Mouse (Mus musculus): Measurements from ENCODE around the gene Tjp2. TPM values are rescaled to one million over a fixed set of nuclear protein-coding genes. Genes with fewer than 3 reads are reported as not detected.
A peak's percentile ranks its signal among the peaks of the same experiment; 100 is the strongest.

Tjp2 gene
- polyA plus RNA-seq, 1 experiment from 2014 or later = 14.7 TPM

GRCm38 (mm10) chr19:24180415-24180814, 44.4 kb downstream of the Tjp2 start:
- Histone ChIP-seq H3K27me3 (replicated peaks; ENCODE audit: control insufficient read depth, insufficient read depth, low read length) (no peaks in the 10 kb centered on the region), H3K27ac (replicated peaks; ENCODE audit: low read depth, low read length) (no peak overlapping the region), H3K4me1 (ENCODE audit: control insufficient read depth, insufficient read depth, low read length) (no peaks in the 10 kb centered on the region), H3K9me3 (ENCODE audit: control insufficient read depth, low read length) (0 out of 2 replicates have a peak, but pooled peaks cover 3% of the 10 kb centered on the region), H3K4me3 (ENCODE audit: low read depth, low read length) (no peak overlapping the region), H3K36me3 (ENCODE audit: control insufficient read depth, insufficient read depth, low read length) (no peaks in the 10 kb centered on the region), H3K9ac (ENCODE audit: low read depth, low read length) (no peak overlapping the region), H3K4me2 (ENCODE audit: low read depth, low read length) (no peak overlapping the region)
- DNase-seq (ENCODE audit: low spot score) = peak; percentile 60
- WGBS = 58% methylated on average over 8 of the region's 8 CpGs
- ATAC-seq (ENCODE audit: low read depth) = peak; percentile 50; the same call in 1 of the 2 replicates

DNA sequence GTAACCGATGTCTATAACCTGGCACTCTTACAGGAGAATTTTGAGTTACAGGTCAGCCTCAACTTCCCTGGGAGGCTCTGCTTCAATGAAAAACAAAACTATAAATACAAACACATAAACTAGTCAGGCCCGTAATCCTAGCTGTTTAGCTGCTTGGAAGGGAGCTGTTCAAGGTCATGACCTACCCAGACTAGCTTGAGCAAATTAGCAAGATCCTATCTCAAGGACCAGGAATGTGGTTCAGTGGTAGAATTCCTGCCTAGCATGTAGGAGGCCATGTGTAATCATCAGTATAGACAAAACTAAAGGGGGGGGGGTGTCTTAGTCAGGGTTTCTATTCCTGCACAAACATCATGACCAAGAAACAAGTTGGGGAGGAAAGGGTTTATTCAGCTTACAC, 46.7 kb downstream of the Tjp2 start:
- Histone ChIP-seq H3K27me3 (replicated peaks; ENCODE audit: control insufficient read depth, insufficient read depth, low read length) (no peaks in the 10 kb centered on the region), H3K9ac (ENCODE audit: low read depth, low read length) (no peak overlapping the region)
- no peak for ATAC-seq (ENCODE audit: low read depth)

DNA sequence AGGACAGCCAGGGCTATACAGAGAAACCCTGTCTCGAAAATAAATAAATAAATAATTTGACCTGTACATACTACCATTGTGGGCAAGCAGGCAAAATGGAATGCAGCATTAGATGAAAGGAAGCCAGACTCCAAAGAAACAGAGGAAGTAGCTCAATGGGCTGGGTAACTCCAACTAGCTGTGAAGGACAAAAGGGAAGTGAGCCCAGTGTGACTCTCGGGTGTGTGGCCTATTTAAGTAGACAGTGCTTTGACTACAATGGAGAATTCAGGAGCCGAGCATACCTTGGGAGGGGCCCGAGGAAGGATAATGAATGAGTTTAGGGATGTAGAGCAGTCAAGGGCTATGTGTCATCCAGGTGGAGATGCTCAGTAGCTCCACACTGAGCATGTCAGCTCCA, 48.1 kb downstream of the Tjp2 start:
- Histone ChIP-seq H3K4me1 (ENCODE audit: control insufficient read depth, insufficient read depth, low read length) (peaks cover 12% of the 10 kb centered on the region), H3K9me3 (ENCODE audit: control insufficient read depth, low read length) (no peaks in the 10 kb centered on the region), H3K4me3 (ENCODE audit: low read depth, low read length) (no peak overlapping the region), H3K27me3 (replicated peaks; ENCODE audit: control insufficient read depth, insufficient read depth, low read length) (no peaks in the 10 kb centered on the region), H3K4me2 (ENCODE audit: low read depth, low read length) (no peak overlapping the region), H3K27ac (replicated peaks; ENCODE audit: low read depth, low read length) (no peak overlapping the region), H3K9ac (ENCODE audit: low read depth, low read length) (no peak overlapping the region), H3K36me3 (ENCODE audit: control insufficient read depth, insufficient read depth, low read length) (no peaks in the 10 kb centered on the region)
- WGBS = 79% methylated on average over 4 of the region's 4 CpGs
- ATAC-seq (ENCODE audit: low read depth) (no peak), DNase-seq (ENCODE audit: low spot score) (no peak)

More for the DNA sequence above, 46.7 kb downstream of the Tjp2 start:
- Histone ChIP-seq H3K27ac (replicated peaks; ENCODE audit: low read depth, low read length) (no peak overlapping the region), H3K9me3 (ENCODE audit: control insufficient read depth, low read length) (no peaks in the 10 kb centered on the region), H3K4me1 (ENCODE audit: control insufficient read depth, insufficient read depth, low read length) (peaks cover 8% of the 10 kb centered on the region), H3K36me3 (ENCODE audit: control insufficient read depth, insufficient read depth, low read length) (no peaks in the 10 kb centered on the region), H3K4me2 (ENCODE audit: low read depth, low read length) (no peak overlapping the region), H3K4me3 (ENCODE audit: low read depth, low read length) (no peak overlapping the region)
- no peak for DNase-seq (ENCODE audit: low spot score)
- WGBS = 71% methylated on average over 2 of the region's 2 CpGs

DNA sequence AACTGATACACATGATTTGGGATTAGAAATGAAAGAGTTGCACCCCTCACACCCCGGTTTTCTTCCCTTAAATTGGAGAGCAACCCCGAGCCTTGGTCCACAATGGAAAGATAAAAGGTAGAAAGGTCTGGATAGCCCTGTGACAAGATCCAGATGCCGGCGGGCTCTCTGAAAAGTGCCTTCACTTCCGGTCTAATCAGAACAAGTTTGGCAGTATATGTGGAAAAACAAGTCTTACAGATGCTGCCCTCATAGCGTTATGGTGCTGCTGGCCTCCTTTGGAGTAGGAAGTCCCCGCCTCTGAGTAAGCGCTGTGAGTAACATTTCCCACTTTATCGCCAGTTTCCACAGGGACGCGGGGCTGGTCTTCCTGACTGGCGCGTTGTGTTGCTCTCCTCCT, 49.9 kb downstream of the Tjp2 start:
- Histone ChIP-seq H3K4me2 (ENCODE audit: low read depth, low read length) (peak overlapping the region; percentile 76), H3K27me3 (replicated peaks; ENCODE audit: control insufficient read depth, insufficient read depth, low read length) (no peaks in the 10 kb centered on the region), H3K9ac (ENCODE audit: low read depth, low read length) (no peak overlapping the region; the same call in 1 of the 2 replicates), H3K27ac (replicated peaks; ENCODE audit: low read depth, low read length) (no peak overlapping the region), H3K4me1 (ENCODE audit: control insufficient read depth, insufficient read depth, low read length) (peaks cover 12% of the 10 kb centered on the region), H3K4me3 (ENCODE audit: low read depth, low read length) (peak overlapping the region; percentile 70), H3K9me3 (ENCODE audit: control insufficient read depth, low read length) (no peaks in the 10 kb centered on the region), H3K36me3 (ENCODE audit: control insufficient read depth, insufficient read depth, low read length) (no peaks in the 10 kb centered on the region)
- 6% methylated on average over 13 of the region's 13 CpGs for WGBS
- DNase-seq (ENCODE audit: low spot score) = peak; percentile 73
- ATAC-seq (ENCODE audit: low read depth) = no peak

DNA sequence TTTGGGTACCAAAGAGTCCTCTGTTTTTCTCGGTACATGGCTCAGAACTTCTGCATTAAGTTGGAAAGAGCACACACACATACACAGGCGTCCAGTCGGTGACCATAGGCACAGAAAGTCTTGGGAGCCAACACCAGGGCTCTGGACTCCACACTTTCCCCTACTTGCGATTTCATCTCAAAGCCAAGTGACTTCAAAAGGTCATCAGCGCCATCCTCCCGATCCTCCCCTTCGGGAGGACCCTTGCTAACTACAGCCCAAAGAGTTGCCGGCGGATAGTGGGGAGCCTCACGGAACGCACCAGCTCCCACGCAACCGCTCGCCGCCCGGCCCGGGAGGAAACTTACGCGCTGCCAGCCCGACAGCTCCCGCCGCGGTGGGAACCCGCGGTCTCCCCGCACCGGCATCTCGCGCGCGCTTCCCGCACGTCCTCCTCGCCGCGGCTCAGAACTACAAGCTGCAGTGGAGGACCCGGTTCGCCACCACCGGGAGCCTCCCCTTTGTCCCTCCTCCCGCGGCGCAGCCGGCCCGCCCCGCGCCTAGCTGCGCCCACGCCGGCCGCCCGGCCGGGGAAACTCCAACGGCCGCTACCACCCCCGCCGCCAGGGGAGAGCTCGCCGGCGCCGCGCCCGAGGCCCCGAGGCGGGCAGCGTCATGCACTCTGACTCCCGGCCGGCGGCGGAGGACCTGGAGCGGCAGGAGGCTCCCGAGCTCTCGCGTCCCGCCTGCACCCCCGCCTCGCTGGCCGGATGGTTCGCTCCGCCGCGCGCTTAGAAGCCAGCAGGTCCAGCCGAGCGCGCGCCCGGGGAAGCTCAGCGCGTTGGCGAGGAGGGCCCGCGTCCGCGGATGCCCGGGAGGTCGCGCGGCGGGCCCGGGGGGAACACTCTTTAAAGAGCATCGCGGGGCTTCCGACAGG, 51.0 kb downstream of the Tjp2 start:
- peak; percentile 95 for DNase-seq (ENCODE audit: low spot score)
- Histone ChIP-seq H3K4me1 (ENCODE audit: control insufficient read depth, insufficient read depth, low read length) (peaks cover 12% of the 10 kb centered on the region), H3K27me3 (replicated peaks; ENCODE audit: control insufficient read depth, insufficient read depth, low read length) (no peaks in the 10 kb centered on the region), H3K27ac (replicated peaks; ENCODE audit: low read depth, low read length) (peak overlapping the region; percentile 84), H3K4me3 (ENCODE audit: low read depth, low read length) (peak overlapping the region; percentile 70), H3K9ac (ENCODE audit: low read depth, low read length) (peak overlapping the region; percentile 80), H3K4me2 (ENCODE audit: low read depth, low read length) (peak overlapping the region; percentile 76), H3K9me3 (ENCODE audit: control insufficient read depth, low read length) (no peaks in the 10 kb centered on the region), H3K36me3 (ENCODE audit: control insufficient read depth, insufficient read depth, low read length) (no peaks in the 10 kb centered on the region)
- ATAC-seq (ENCODE audit: low read depth) = peak; percentile 91
- under 1% methylated on average over 42 of the region's 103 CpGs for WGBS

- 0 out of 2 replicates have a peak overlapping the region, but pooled peaks have one; percentile 22 for H3K9ac ChIP-seq (ENCODE audit: low read depth, low read length)
- WGBS = 25% methylated on average over 6 of the region's 6 CpGs
Observed at GRCm38 (mm10) chr19:24173020-24173419, 51.8 kb downstream of the Tjp2 start.

GRCm38 (mm10) chr19:24168531-24168930, 56.3 kb downstream of the Tjp2 start:
- Histone ChIP-seq H3K9me3 (ENCODE audit: control insufficient read depth, low read length) (no peaks in the 10 kb centered on the region), H3K27me3 (replicated peaks; ENCODE audit: control insufficient read depth, insufficient read depth, low read length) (no peaks in the 10 kb centered on the region), H3K9ac (ENCODE audit: low read depth, low read length) (no peak overlapping the region), H3K36me3 (ENCODE audit: control insufficient read depth, insufficient read depth, low read length) (no peaks in the 10 kb centered on the region), H3K4me2 (ENCODE audit: low read depth, low read length) (no peak overlapping the region), H3K27ac (replicated peaks; ENCODE audit: low read depth, low read length) (no peak overlapping the region), H3K4me1 (ENCODE audit: control insufficient read depth, insufficient read depth, low read length) (peaks cover 11% of the 10 kb centered on the region), H3K4me3 (ENCODE audit: low read depth, low read length) (no peak overlapping the region)
- 81% methylated on average over 10 of the region's 10 CpGs for WGBS
- no peak for ATAC-seq (ENCODE audit: low read depth)
- DNase-seq (ENCODE audit: low spot score) = no peak

More at GRCm38 (mm10) chr19:24173020-24173419, 51.8 kb downstream of the Tjp2 start:
- DNase-seq (ENCODE audit: low spot score) = no peak
- Histone ChIP-seq H3K4me1 (ENCODE audit: control insufficient read depth, insufficient read depth, low read length) (peaks cover 12% of the 10 kb centered on the region), H3K9me3 (ENCODE audit: control insufficient read depth, low read length) (no peaks in the 10 kb centered on the region), H3K4me2 (ENCODE audit: low read depth, low read length) (peak overlapping the region; percentile 76), H3K27me3 (replicated peaks; ENCODE audit: control insufficient read depth, insufficient read depth, low read length) (no peaks in the 10 kb centered on the region), H3K36me3 (ENCODE audit: control insufficient read depth, insufficient read depth, low read length) (no peaks in the 10 kb centered on the region), H3K27ac (replicated peaks; ENCODE audit: low read depth, low read length) (no peak overlapping the region), H3K4me3 (ENCODE audit: low read depth, low read length) (peak overlapping the region; percentile 70)
- no peak for ATAC-seq (ENCODE audit: low read depth)

- 19% methylated on average over 17 of the region's 17 CpGs for WGBS
- Histone ChIP-seq H3K9me3 (ENCODE audit: control insufficient read depth, low read length) (no peaks in the 10 kb centered on the region), H3K27me3 (replicated peaks; ENCODE audit: control insufficient read depth, insufficient read depth, low read length) (no peaks in the 10 kb centered on the region), H3K4me3 (ENCODE audit: low read depth, low read length) (peak overlapping the region; percentile 18), H3K36me3 (ENCODE audit: control insufficient read depth, insufficient read depth, low read length) (no peaks in the 10 kb centered on the region), H3K4me1 (ENCODE audit: control insufficient read depth, insufficient read depth, low read length) (peaks cover 4% of the 10 kb centered on the region), H3K4me2 (ENCODE audit: low read depth, low read length) (peak overlapping the region; percentile 44), H3K9ac (ENCODE audit: low read depth, low read length) (peak overlapping the region; percentile 30), H3K27ac (replicated peaks; ENCODE audit: low read depth, low read length) (0 out of 2 replicates have a peak overlapping the region, but pooled peaks have one; percentile 1)
- DNase-seq (ENCODE audit: low spot score) = peak; percentile 72
- peak; percentile 76 for ATAC-seq (ENCODE audit: low read depth)
Observed at GRCm38 (mm10) chr19:24166516-24167091, 58.2 kb downstream of the Tjp2 start.

Data from embryonic facial prominence, embryonic 14.5 days (tissue).